Mouse (Mus musculus): ENCODE measurements around the gene Gsk3b.
"Not testable (repeated sequence)": the region's sequence is repeated elsewhere in the genome, so short reads cannot be mapped to it uniquely, and the experiment has no call there.

The Gsk3b gene

GRCm38 (mm10) chr16:38189952-38190351, 101.2 kb downstream of the Gsk3b start:
- no peak for DNase-seq (ENCODE audit: low read depth, low spot score)

GRCm38 (mm10) chr16:38190531-38190930, 101.7 kb downstream of the Gsk3b start:
- DNase-seq (ENCODE audit: low read depth, low spot score), result no peak

- no peak for DNase-seq (ENCODE audit: low read depth, low spot score)
Measured at GRCm38 (mm10) chr16:38191460-38191859, 102.7 kb downstream of the Gsk3b start.

- no peak for DNase-seq (ENCODE audit: low read depth, low spot score)
Measured at GRCm38 (mm10) chr16:38192640-38193039, 103.8 kb downstream of the Gsk3b start.

GRCm38 (mm10) chr16:38197299-38197698, 108.5 kb downstream of the Gsk3b start:
- peak; percentile 51 for DNase-seq (ENCODE audit: low read depth, low spot score)

GRCm38 (mm10) chr16:38205272-38205671, 116.5 kb downstream of the Gsk3b start:
- no peak for DNase-seq (ENCODE audit: low read depth, low spot score)

GRCm38 (mm10) chr16:38222491-38222890, 133.7 kb downstream of the Gsk3b start:
- not testable (repeated sequence) for DNase-seq (ENCODE audit: low read depth, low spot score)

- no peak for DNase-seq (ENCODE audit: low read depth, low spot score)
Measured at GRCm38 (mm10) chr16:38236936-38237585, 148.3 kb downstream of the Gsk3b start.

GRCm38 (mm10) chr16:38239729-38240128, 150.9 kb downstream of the Gsk3b start:
- DNase-seq (ENCODE audit: low read depth, low spot score), result no peak

- DNase-seq (ENCODE audit: low read depth, low spot score), result no peak
Measured at GRCm38 (mm10) chr16:38240167-38240566, 151.4 kb downstream of the Gsk3b start.

- DNase-seq (ENCODE audit: low read depth, low spot score), result no peak
Measured at GRCm38 (mm10) chr16:38244111-38244510, 155.3 kb downstream of the Gsk3b start.

GRCm38 (mm10) chr16:38245379-38245778, 156.6 kb downstream of the Gsk3b start:
- no peak for DNase-seq (ENCODE audit: low read depth, low spot score)

- no peak for DNase-seq (ENCODE audit: low read depth, low spot score)
Measured at GRCm38 (mm10) chr16:38245849-38246585, 157.2 kb downstream of the Gsk3b start.

- no peak for DNase-seq (ENCODE audit: low read depth, low spot score)
Measured at GRCm38 (mm10) chr16:38248331-38248961, 159.6 kb downstream of the Gsk3b start.

- DNase-seq (ENCODE audit: low read depth, low spot score), result no peak
Measured at GRCm38 (mm10) chr16:38250467-38250866, 161.7 kb downstream of the Gsk3b start.

GRCm38 (mm10) chr16:38254001-38254400, 165.2 kb downstream of the Gsk3b start:
- DNase-seq (ENCODE audit: low read depth, low spot score), result no peak

GRCm38 (mm10) chr16:38255107-38255506, 166.3 kb downstream of the Gsk3b start:
- no peak for DNase-seq (ENCODE audit: low read depth, low spot score)

- DNase-seq (ENCODE audit: low read depth, low spot score), result no peak
Measured at GRCm38 (mm10) chr16:38255927-38256326, 167.1 kb downstream of the Gsk3b start.

GRCm38 (mm10) chr16:38271601-38272000, 182.8 kb downstream of the Gsk3b start:
- no peak for DNase-seq (ENCODE audit: low read depth, low spot score)

- DNase-seq (ENCODE audit: low read depth, low spot score), result no peak
Measured at GRCm38 (mm10) chr16:38272483-38272882, 183.7 kb downstream of the Gsk3b start.

- no peak for DNase-seq (ENCODE audit: low read depth, low spot score)
Measured at GRCm38 (mm10) chr16:38274737-38275136, 185.9 kb downstream of the Gsk3b start.

- DNase-seq (ENCODE audit: low read depth, low spot score), result no peak
Measured at GRCm38 (mm10) chr16:38279794-38280193, 191.0 kb downstream of the Gsk3b start.

GRCm38 (mm10) chr16:38280951-38281350, 192.2 kb downstream of the Gsk3b start:
- no peak for DNase-seq (ENCODE audit: low read depth, low spot score)
